Mouse (Mus musculus) ES-Bruce4 (cell line): Measurements from ENCODE around the gene Lrrc58.

Experiments used
- CTCF ChIP-seq: IDR thresholded peaks from one replicate; pipeline ENCODE4 v1.8.1; 2011; ENCODE audit warnings: low read depth, low read length
- EP300 ChIP-seq: IDR thresholded peaks from 2 replicates; pipeline ENCODE4 v1.6.1; 2011; ENCODE audit warnings: low read depth, low read length; ENCODE audit not compliant: insufficient read depth
- POLR2A ChIP-seq: IDR thresholded peaks from one replicate; pipeline ENCODE4 v1.8.1; 2011; ENCODE audit warnings: low read length; ENCODE audit not compliant: insufficient read depth

GRCm38 (mm10) chr16:37901318-37901717 is 33.1 kb downstream of the Lrrc58 start:
- no peak for TF ChIP-seq EP300
- no peak for TF ChIP-seq CTCF
- TF ChIP-seq POLR2A = no peak
